Mouse (Mus musculus) brain, embryonic 14.5 days (tissue): ENCODE data around the gene Sh3bp1.

ENCODE experiments used
- CTCF ChIP-seq: fragments of 200-500 bp; IDR thresholded peaks from 2 replicates; pipeline ENCODE4 v1.5.1; 2012; ENCODE audit warnings: inconsistent platforms, mild to moderate bottlenecking, moderate library complexity, borderline replicate concordance; ENCODE audit not compliant: insufficient read depth, insufficient read length; ENCODE audit errors: extremely low read depth
- POLR2A ChIP-seq: fragments of 200-500 bp; IDR thresholded peaks from 2 replicates; pipeline ENCODE4 v1.6.1; 2012; ENCODE audit warnings: mild to moderate bottlenecking, inconsistent platforms, borderline replicate concordance; ENCODE audit not compliant: poor library complexity, insufficient read depth, insufficient read length, severe bottlenecking; ENCODE audit errors: extremely low read depth

GRCm38 (mm10) chr15:78927021-78927787 lies 27.6 kb downstream of the Sh3bp1 start:
- TF ChIP-seq POLR2A (no peak), CTCF (no peak)
